Mouse (Mus musculus) c-Kit-negative CD71-positive TER-119-positive erythroid progenitor cells, embryonic 14.5 days (primary cell): ENCODE results near the gene Nelfe.

Experiments
- DNase-seq: peaks from one replicate; pipeline ENCODE4 v3.0.0-alpha.2; 2013; ENCODE audit warnings: low read depth, low spot score

Gene Nelfe

DNA sequence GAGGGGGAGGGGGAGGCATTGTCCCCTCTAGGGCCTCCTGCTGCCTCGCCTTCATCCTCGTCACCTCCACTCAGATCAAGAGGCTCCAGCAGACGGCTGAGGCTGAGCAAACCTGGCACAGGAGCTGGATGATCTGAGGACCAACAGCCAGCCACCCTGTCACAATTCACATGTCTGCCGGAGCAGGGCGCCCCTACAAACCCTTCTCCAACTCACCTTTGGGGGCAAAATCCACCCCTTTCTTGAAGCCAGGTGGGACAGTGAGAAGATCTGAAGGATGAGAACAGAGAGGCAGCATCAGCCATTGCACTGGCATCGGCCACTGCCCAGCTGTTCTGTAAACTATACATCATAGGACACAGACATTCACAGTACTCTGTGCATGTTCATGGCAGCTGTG, 3.0 kb upstream of the Nelfe start:
- no peak for DNase-seq

DNA sequence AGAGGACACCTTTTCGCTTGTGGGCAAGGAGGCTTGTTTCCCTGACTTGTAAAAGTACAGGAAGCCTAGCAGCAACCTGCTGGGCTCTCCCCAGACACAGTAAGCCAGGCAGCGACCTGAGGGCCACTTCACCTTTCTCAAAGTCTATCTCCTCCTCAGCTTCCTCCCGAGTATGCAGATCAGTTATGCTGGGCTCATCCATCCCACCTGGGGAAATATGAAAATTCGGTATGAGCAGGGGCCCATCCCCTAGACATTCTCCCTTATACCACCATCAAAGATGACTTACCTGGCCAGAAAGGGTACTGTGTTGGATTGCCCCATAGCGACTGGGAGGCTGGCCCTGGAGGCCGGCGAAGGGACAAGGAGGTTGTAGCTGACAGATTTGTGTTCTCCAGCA, 2.6 kb upstream of the Nelfe start:
- DNase-seq = no peak

DNA sequence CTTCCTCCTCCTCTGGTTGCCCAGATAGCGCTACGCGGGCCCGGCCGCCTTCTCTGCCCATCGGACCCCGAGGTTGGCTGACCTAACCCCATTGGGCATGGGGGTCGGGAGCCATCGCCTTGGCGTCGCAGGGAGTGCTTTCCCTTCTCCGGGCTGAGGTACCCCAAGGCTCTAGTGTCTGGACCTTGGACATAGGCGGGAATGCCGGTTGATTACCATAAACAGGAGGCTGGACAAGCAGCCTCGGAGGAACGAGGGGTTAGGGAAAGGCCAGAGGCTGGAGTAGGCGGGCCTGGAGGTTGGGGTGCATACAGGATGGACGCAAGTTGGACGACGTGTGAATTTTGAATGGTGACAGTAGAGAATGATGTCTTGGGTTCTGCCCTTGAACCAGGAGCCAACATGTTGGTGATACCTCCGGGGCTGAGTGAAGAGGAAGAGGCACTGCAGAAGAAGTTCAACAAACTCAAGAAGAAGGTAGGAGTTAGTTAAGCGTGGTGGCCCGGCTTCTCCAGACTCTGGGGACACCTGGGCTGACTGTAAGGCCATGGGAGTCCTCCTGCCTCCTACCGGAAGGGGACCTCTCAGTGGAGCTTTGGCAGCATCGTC, 430 bp downstream of the Nelfe start:
- no peak for DNase-seq

DNA sequence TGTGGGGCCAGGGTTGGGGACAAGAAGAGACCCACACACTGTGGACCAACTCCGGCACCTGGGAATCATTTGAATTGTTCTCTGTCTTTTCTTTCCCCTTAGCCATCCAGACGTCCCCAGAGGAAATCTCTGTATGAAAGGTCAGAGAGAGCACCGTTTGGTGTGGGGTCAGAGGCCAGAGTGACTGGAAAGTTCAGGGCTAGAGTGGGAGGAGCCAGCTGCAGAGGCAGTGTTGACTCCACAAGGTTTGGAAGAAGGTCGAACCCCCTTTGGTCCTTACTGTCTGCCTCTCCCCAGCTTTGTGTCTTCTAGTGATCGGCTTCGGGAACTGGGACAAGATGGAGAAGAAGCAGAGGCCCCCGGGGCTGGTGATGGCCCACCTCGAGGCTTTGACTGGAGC, 3.3 kb downstream of the Nelfe start:
- no peak for DNase-seq

DNA sequence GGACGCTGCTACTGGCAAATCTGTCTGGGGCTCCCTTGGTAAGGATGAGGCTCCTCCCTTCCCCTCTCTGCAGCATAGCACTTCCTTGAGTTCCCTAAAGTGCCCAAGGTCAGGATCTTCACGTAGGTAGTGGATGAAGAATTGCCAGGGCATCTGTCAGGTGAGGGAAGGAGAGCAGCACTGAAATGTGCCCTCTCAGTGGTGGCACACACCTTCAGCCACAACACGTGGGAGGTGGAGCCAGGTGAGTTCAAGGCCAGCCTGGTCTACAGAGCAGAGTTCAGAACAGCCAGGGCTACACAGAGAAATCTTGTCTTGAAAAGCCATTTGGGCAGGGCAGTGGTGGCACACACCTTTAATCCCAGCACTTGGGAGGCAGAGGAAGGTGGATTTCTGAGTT, 4.6 kb downstream of the Nelfe start:
- no peak for DNase-seq

DNA sequence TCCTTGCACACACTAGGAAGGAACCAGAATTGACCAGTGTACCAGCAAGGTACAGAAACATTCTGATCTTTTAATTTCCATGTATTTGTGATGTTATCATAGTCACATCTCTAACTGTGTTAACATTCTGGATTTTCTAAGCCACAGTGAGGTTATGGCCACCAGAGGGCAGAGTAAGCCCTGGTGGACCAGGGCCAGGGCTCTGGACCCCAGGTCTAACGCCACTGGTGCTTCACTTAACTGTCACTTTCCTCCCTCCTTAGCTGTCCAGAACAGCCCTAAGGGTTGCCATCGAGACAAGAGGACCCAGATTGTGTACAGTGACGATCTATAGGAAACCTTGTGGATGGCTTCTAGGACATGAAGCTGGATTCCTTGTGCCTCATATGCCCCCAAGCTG, 5.6 kb downstream of the Nelfe start:
- no peak for DNase-seq

DNA sequence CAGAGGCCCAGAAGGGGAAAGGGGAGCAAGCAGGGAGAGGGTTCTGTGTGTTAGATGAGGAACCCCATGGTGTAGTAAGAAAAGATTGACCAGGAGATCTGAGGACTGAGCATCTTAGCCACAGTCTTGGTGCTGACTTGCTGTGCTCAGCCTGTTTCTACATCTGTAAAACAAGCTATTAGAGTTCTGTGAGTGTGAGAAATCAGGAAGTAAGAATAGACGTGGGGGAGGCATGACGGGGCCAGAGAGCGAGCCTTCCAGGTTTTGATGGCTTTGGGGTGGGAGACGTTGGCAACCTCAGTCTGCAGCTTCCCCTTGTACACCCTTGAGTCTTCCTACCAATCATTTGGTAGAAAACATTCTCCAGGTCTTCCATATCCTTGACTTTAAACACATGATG, 8.5 kb downstream of the Nelfe start:
- no peak for DNase-seq

DNA sequence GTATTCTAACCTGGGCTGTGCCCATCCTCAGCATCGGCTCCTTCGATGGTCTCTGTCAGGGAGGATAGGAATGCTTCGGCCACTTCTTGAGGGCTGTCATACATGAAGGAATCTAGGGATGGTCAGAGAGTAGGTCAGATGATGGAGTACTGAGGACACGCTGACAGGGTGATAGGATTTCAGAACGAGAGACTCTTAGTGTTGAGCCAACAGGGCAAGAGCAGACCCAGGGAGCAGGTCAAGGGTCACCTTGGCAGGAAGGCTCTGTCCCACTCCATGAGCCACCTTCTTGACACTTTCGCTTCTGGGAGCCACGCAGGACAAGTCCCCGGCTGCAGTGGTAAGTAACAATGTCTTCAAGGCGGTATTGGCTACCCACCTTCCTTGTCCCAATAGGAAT, 10.3 kb downstream of the Nelfe start:
- DNase-seq = no peak

DNA sequence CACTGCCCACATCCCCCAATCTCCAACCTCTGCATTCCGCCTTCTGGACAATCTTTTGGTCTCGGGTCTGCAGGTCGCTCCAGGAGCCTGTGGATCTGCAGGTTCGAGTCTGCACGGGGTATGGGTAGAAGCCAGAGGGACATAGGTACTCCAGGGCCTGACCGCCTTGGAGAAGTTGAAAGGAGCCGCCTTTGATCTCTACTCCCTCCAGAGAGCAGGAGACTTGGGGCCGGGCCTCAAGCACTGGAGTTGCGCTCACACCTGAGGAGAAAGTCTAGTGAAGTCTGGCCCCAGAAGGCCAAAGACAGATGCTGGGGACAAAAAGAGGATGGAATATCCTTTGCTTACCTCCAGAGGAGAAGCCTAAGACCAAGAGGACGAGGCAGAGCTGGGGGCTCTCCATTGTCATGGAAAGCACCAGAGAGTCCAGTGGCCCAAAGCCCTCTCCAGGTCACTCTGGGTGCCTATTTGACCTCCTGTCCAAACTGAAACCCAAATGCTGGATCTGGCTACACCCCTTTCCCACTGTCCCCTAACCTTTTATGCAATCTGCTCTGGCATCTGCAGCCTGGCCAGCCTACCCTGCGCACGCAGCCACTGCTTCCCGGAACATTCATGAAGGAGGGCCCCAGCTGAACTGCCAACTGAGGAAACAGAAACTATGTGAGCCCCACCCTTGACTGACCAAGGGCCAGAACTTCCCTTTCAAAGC, 11.7 kb downstream of the Nelfe start:
- no peak for DNase-seq

DNA sequence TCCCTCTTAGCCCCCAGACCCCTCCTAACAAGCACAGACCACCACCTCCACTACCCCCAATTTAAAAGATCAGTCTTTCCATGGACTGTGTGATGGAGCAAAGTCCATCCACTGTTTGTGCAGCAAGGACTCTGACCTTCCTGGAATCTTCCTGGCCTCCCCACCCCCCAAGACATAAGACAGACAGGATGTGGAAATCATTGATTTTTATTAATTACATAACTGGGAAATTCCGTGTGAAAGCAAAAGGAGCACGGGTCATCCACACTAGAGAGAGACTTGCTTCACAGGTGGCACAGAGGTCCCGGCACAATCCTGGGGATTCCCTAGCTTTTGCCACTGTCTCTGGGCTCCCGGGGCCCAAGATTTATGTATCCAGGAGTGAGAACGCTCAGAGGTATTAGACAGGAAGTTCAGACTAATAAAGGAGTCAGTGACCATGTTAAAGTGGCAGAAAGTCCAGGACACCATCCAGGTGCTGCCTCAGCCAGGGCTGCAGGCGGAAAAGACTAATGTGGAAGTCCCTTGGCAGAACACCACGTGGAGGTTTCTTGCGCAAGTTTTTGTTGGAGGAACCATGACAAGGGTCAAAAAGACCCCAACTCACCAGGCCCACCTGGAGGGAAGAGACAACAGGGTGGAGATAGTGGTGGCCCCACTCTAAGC, 12.4 kb downstream of the Nelfe start, which contains the start of gene Cfb:
Gene Cfb (minus strand): TSS at position 103 of the 666 bp plus-strand sequence.
- DNase-seq = no peak

DNA sequence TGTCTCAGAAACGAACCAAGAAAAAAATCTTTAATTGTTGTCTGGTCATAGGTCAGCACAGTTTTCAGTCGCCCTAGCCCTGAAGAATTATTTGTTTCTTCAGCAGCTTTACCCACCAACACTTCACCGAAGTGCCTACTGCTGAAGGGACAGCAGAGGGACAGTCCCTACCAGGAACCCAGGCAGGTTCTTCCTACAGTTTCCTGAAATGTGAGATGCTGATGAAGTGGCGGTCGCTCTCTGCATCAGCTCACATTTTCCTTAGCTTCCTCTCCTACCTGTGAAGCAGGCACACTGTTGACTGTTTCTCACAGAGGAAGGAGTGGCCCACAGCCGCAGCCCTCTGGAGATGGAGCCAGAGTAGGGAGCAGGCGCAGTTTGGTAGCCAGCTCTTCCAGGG, 15.8 kb downstream of the Nelfe start:
- DNase-seq = no peak

DNA sequence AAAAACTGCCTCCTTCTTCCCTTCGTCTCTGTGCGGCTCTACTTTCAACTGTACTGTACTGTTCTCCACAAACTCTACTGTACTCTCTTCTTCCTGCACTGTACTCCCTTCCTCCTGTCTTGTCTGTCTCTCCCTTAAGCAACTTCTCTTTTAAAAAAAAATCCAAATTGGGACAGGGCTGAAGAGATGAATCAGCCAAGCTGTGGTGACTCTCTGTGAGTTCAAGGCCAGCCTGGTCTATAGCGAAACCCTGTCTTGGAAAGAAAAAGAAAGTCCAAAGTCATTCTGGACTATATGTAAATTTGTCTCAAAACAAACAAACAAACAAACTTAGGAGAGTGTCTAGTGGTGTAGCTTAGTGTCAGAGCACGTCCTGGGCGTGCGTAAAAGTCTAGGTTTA, 24.1 kb downstream of the Nelfe start:
- no peak for DNase-seq

DNA sequence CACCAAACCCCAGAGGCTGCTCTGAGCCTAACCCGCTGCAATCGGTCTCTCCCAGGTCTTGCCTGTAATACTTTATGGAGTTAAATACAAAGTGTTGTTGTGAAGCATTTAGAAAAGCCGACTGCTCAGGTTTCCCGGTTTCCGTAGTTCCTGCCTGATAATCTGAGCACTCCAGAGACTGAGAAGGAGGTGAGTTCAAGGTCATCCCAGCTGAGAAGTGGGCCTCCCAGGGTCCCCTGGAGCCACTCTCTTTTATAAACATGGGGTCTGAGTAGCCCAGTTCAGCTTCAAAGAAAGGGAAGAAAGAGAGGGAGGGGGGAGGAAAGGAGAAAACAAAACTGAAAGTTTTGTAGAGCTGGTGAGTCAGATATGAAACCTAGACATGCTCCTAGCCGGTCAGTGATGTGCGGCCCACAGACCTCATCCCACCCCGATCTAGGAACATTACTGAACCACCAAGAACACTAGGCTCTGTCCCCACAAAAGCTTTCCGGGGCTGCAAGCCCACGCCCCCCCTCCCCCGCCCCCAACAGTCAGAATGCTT, 29.2 kb downstream of the Nelfe start, which contains the start of gene Zbtb12:
Gene Zbtb12 (plus strand): TSS at position 148 of the 544 bp plus-strand sequence.
- DNase-seq = no peak

DNA sequence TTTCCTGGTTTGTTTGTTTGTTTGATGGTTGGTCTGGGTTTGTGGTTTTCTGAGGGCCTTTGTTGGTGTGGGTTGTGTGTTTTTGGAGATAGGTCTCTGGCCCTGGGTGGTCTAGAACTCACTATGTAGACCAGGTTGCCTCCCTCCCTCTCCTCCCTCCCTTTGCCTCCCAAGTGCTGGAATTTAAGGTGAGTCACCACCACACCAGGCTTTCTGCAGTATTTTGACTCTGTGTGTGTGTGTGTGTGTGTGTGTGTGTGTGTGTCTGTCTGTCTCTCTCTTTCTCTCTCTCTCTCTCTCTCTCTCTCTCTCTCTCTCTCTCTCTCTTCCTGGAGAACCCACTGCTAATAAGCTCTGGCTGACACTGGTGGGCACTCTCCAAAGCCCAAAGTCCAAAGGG, 31.0 kb downstream of the Nelfe start:
- DNase-seq = no peak

DNA sequence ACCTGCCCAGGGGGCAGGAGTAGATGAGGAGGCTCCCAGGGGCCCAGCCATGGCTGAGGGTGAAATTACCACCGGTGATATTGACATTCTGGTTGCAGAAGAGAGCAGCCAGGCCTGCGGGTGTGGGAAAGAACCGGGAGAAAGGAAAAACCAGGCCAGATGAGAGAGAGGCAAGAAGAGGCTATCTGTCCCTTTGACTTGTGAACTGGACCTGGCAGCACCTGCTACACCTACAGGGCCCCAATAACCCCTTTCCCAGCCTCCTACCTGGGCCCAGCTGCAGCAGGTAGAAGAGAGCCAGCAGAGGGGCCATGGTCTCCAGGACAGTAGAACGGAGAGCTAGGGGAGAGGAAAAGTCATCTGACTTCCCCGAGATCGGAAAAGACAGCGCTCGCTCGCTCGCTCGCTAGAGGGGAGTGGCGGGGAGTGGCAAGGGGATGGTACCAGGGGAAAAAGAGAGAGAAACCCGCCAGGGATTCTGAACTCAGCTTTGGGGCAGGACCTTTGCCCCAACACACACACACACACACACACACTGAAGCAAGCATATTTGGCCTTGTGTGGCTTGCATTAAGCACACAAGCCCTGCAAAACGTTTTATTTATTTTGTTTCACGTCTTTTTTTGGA, 31.6 kb downstream of the Nelfe start, which contains the start of gene Gm20547:
Gene Gm20547 (minus strand): TSS at position 360 of the 628 bp plus-strand sequence.
- DNase-seq = no peak

DNA sequence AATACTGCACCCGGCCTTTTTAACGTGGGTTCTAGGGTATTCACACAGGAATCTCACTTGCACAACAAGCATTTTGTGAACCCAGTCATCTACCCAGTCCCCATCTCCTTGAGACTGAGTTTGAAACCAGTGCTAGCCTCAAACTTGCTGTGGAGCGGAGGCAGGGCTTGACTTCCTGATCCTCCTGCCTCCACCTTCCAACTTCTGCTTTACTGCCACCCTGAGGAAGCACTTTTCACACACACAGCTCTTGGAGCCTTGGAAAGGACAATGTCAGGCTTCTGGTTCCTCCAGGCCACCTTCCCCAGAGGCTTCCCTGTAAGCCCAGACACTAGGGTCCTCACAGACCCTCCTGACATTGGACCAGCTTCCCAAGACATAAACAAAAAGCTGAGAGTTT, 33.1 kb downstream of the Nelfe start:
- DNase-seq = no peak

DNA sequence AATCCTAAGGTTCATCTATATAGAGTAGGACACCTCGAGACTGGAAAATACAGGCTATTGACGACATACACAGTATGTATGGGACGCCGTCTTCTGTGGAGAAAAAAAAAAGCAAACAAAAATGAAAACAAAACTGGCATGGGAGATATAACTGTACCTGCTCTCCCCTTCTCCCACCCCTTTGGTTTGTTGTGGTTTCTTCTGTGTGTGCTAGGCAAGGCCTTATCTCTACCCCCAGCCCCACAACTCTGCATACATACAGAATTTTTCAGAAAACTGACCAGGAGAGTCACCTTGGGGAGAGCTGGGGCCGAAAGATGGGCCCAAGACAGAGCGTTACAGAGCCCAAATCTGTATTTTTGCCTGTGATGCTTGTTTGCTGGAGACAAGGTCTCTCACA, 34.5 kb downstream of the Nelfe start:
- DNase-seq = no peak

DNA sequence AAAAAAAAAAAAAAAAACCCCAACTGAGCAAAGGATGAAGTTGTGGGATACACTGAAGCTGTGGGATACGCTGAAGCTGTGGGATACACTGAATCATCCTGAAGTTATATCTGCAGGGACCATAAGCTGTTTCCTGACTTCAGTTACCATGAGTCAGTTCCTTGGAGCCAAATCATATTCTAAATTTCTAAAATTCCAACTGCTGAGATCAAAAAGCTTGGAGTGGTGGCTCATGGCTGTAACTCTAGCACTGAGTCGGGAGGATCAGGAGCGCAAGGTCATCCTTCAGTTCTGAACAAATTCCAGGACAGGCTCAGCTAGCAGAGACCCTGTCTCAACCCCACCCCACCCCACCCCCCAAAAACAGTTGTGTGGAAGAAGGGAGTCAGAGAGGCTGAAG, 35.4 kb downstream of the Nelfe start:
- DNase-seq = no peak

DNA sequence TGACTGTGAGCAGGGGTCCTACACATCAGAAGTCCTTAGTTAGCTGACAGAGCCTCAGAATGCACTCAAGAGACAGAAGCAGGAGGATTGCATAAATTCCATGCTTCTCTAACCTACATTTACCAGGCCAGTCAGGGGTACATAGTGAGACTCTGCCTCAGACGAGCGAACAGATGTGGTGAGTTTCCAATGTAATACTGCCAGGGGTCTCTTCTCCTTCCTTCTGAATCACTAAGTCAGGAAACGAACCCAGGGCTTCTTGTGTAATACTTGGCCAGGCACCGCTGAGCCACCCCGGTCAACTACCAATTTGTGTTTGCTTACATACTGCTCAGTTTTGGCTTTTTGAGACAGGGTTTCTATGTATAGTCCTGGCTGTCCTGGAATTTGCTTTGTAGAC, 37.8 kb downstream of the Nelfe start:
- no peak for DNase-seq

DNA sequence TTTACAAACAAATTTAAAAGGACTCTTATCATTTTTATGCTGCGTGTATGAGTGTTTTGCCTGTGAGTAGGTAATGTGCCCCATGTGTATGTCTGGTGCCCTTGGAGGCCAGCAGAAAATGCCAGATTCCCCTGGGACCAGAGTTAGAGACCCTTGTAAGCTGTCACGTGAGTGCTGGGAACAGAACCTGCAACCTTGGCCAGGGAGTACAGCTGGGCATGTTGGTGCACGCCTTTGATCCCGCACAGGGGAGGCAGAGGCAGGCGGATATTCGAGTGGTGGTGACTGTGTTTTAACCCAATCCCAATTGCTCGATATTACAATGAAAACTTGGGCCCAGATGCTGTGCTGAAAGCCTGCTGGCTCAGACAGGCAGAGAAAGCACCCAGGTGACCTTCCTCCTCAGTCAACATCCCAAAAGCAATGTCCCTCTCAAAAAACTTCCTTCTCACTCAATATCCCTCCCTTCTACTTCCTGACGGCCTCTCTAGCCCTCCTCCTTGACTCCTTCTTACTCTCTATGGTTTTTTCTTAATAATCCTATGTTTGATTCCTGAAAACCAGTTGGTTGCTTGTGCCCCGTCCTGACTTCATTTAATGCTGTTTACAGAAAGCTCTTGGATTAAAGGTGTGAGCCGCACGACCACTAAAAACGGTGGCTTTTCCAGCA, 40.0 kb downstream of the Nelfe start:
- no peak for DNase-seq

DNA sequence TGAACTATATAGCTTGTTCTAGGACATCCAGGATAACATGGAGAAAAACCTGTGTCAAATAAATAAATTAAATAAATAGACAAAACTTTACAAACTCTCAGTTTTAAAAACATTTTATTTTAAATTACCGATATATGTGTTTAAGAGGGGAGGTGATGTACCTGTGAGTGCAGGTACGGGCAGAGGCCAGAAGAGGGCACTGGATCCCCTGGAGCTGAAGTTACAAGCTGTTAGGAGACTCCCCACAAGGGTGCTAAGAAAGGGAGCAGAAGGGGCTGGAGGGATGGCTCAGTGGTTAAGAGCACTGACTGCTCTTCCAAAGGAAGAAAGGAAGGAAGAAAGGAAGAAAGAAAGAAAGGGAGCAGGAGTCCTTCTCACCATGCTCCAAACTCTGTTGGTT, 41.2 kb downstream of the Nelfe start:
- no peak for DNase-seq
